Mouse (Mus musculus): ENCODE measurements around the gene Gm21876. TPM values are rescaled to one million over a fixed set of nuclear protein-coding genes. Genes with fewer than 3 reads are reported as not detected.
"Not testable (repeated sequence)": the region's sequence is repeated elsewhere in the genome, so short reads cannot be mapped to it uniquely, and the experiment has no call there.

Gene Gm21876
- not detected in 2 replicates for polyA plus RNA-seq (2016; fragmentation: Nextera tagmentation; extraction: Ambion mirVana)

DNA sequence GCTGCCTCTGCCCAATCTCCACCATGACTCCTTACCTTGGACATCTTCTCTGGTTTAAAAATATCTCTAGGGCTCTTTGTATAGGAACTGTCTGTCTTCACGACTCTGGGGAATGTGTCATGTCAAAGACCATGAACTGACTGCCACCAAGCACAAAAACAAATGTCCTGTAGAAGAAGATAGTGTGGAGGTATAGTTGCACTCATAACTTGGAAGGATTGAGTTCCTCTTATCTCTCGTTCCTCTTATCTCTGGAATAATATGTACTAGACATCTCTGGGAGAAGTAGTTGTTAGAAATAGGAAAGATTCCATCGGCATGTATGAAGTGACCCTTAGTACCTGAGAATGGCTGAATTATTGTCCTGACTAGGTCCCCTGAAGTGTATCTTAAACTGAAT lies at the start of gene Gm21876:
TSS of gene Gm21876 (minus strand) at position 101 of the 400 bp plus-strand sequence.
- no peak within 1 kb of the TSS for H3K27ac ChIP-seq
- no peaks in the 10 kb centered on the region for H3K4me1 ChIP-seq
- no peaks in the 10 kb centered on the region for H3K9me3 ChIP-seq (replicated peaks)
- WGBS: 81% methylated on average over 3 of the region's 3 CpGs
- no peak within 1 kb of the TSS for H3K4me3 ChIP-seq
- H3K27me3 ChIP-seq (ENCODE audit: low read depth, poor library complexity, severe bottlenecking): no peaks in the 10 kb centered on the region
- no peaks in the 10 kb centered on the region for H3K36me3 ChIP-seq
- no peak for DNase-seq (ENCODE audit: low spot score)

DNA sequence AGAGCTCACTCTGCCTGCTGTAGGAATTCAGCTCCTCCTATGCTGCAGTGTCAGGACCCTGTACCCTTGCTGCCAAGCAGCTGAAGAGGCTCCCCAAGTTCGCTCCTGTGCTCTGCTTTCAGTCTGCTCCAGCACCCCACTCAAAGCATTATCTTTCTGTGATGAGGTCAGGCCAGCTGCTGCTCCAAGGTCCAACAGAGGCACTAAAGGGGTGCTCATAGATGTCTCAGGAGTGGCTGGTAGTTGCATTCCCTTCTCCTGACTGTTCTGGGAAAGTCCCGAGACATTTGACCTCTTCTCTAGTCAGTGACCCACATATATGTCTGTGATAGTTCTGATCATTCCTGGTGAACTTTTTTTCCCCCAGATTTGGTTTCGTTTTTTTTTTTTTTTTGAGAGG lies 45.0 kb upstream of the Gm21876 start:
- WGBS: 73% methylated on average over 2 of the region's 3 CpGs
- DNase-seq (ENCODE audit: low spot score): no peak

DNA sequence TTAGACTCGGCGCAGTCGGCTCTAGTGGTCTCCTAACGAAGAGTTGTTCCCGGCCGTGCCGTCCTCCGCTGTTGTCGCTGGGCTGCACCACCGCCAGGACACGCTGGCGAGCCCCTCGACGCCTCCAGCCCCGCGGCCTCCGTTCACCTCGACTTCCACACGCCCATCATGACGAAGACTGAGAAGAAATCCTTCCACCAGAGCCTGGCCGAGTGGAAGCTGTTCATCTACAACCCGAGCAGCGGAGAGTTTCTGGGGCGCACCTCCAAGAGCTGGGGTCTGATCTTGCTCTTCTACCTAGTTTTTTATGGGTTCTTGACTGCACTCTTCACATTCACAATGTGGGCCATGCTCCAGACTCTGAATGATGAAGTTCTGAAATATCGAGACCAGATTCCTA lies 28.8 kb downstream of the Gm21876 start:
- WGBS: 95% methylated on average over 25 of the region's 25 CpGs

More for the DNA sequence above, 45.0 kb upstream of the Gm21876 start:
- no peaks in the 10 kb centered on the region for H3K36me3 ChIP-seq
- no peaks in the 10 kb centered on the region for H3K27me3 ChIP-seq (ENCODE audit: low read depth, poor library complexity, severe bottlenecking)
- H3K27ac ChIP-seq: no peak overlapping the region
- no peaks in the 10 kb centered on the region for H3K4me1 ChIP-seq
- no peaks in the 10 kb centered on the region for H3K9me3 ChIP-seq (replicated peaks)
- no peak overlapping the region for H3K4me3 ChIP-seq

More for the DNA sequence above, 28.8 kb downstream of the Gm21876 start:
- H3K9me3 ChIP-seq (replicated peaks); H3K4me1 ChIP-seq; H3K4me3 ChIP-seq; DNase-seq (ENCODE audit: low spot score); H3K27ac ChIP-seq; H3K36me3 ChIP-seq; H3K27me3 ChIP-seq (ENCODE audit: low read depth, poor library complexity, severe bottlenecking): not testable (repeated sequence)

Other genes starting within 250 kb of the Gm21876 start
- 3.5 and 3.8 TPM in 2 replicates for gene Cfp, start 244.1 kb downstream of the Gm21876 start, polyA plus RNA-seq (2016; fragmentation: Nextera tagmentation; extraction: Ambion mirVana)
- 13.8 and 17.7 TPM in 2 replicates for gene Elk1, start 225.0 kb downstream of the Gm21876 start, polyA plus RNA-seq (2016; fragmentation: Nextera tagmentation; extraction: Ambion mirVana)
- 65.6 and 68.2 TPM in 2 replicates for gene Uxt, start 213.6 kb downstream of the Gm21876 start, polyA plus RNA-seq (2016; fragmentation: Nextera tagmentation; extraction: Ambion mirVana)
- gene Zfp182, start 113.3 kb downstream of the Gm21876 start, polyA plus RNA-seq (2016; fragmentation: Nextera tagmentation; extraction: Ambion mirVana): 4.0 and 5.0 TPM in 2 replicates
- gene Spaca5, start 107.2 kb downstream of the Gm21876 start, polyA plus RNA-seq (2016; fragmentation: Nextera tagmentation; extraction: Ambion mirVana): not detected in 2 replicates
- 1.3 and 1.6 TPM in 2 replicates for gene Zfp300, start 86.1 kb downstream of the Gm21876 start, polyA plus RNA-seq (2016; fragmentation: Nextera tagmentation; extraction: Ambion mirVana)
- gene Ssxa1, start 59.8 kb downstream of the Gm21876 start, polyA plus RNA-seq (2016; fragmentation: Nextera tagmentation; extraction: Ambion mirVana): not detected in 2 replicates